Mouse (Mus musculus) lung, postnatal 14 days (tissue): ENCODE measurements around the gene Tmem274.

Experiments
- DNase-seq: peaks from one replicate; pipeline ENCODE4 v3.0.0; 2021

Gene Tmem274

GRCm38 (mm10) chr4:149526330-149526729 is 49.2 kb downstream of the Tmem274 start:
- DNase-seq: no peak

DNA sequence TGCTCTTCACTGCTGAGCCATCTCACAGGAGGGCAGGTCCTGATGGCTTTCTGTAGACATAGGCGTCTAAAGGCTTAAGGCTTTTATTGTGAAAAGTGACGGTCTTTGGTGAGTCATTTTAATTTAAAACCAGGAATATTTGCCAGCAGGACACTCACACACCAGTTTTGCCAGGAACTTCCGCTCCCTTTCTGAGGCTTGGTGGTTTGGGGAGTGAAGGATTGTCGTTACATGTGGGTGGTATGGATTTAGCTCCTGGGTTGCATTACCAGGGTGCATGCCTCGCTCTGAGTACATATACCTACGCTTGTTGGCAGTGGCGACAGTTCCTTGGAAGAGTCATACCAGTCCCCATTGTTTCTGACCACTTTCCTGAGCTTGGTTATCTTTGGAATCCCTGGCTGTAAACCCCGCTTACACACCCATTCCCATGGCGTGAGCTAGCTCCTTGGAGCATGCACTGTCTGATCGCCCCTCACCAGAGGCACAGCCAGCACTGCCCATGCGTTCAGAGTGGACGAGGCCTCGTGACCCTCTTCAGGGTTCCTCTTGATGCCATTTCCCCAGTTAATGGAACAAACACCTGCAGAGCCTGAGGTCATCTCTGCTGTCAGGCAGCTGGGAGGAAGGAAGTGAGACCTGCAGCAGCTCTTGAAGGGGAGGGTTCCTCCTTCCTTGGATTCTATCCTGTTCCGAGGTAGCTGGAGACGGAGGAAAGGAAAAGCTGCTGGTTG is 50.6 kb downstream of the Tmem274 start:
- no peak for DNase-seq

GRCm38 (mm10) chr4:149529691-149530090 is 52.5 kb downstream of the Tmem274 start:
- DNase-seq: no peak
